Mouse (Mus musculus): ENCODE measurements around the gene Gpr146. TPM values are rescaled to one million over a fixed set of nuclear protein-coding genes. Genes with fewer than 3 reads are reported as not detected.

Gpr146 gene
- total RNA-seq (2014; rRNA removed) (4.1 and 5.6 TPM in 2 replicates), polyA plus RNA-seq (2015; fragmentation: Nextera tagmentation; extraction: Ambion mirVana) (3.0 and 3.9 TPM in 2 replicates)

- Histone ChIP-seq H3K36me3 (ENCODE audit: insufficient read depth, low read length) (no peaks in the 10 kb centered on the region), H3K9me3 (ENCODE audit: low read length) (no peaks in the 10 kb centered on the region), H3K4me3 (ENCODE audit: low read depth, low read length) (no peak within 1 kb of the TSS), H3K27me3 (ENCODE audit: insufficient read depth, low read length) (no peaks in the 10 kb centered on the region), H3K27ac (ENCODE audit: low read depth, low read length) (no peak within 1 kb of the TSS), H3K9ac (replicated peaks; ENCODE audit: low read length, poor library complexity, severe bottlenecking) (no peak within 1 kb of the TSS), H3K4me1 (ENCODE audit: insufficient read depth, low read length) (0 out of 2 replicates have a peak, but pooled peaks cover 2% of the 10 kb centered on the region), H3K4me2 (ENCODE audit: low read depth, low read length, poor library complexity, severe bottlenecking) (no peak within 1 kb of the TSS)
- 82% methylated on average over 18 of the region's 18 CpGs for WGBS
- TF ChIP-seq CTCF (IDR thresholded peaks at IDR 0.05): no peak
- no peak for DNase-seq (ENCODE audit: low spot score)
- no peak for ATAC-seq (ENCODE audit: low FRiP score)
Observed at GRCm38 (mm10) chr5:139377468-139378270, at the start of gene Gpr146. TSS of gene Gpr146 (plus strand) at chr5:139377697.

GRCm38 (mm10) chr5:139330766-139331165, 46.7 kb upstream of the Gpr146 start:
- Histone ChIP-seq H3K9me3 (ENCODE audit: low read length) (no peaks in the 10 kb centered on the region), H3K4me2 (ENCODE audit: low read depth, low read length, poor library complexity, severe bottlenecking) (no peak overlapping the region), H3K9ac (replicated peaks; ENCODE audit: low read length, poor library complexity, severe bottlenecking) (no peak overlapping the region), H3K4me3 (ENCODE audit: low read depth, low read length) (no peak overlapping the region), H3K36me3 (ENCODE audit: insufficient read depth, low read length) (peaks cover 9% of the 10 kb centered on the region; the same call in 1 of the 2 replicates), H3K4me1 (ENCODE audit: insufficient read depth, low read length) (no peaks in the 10 kb centered on the region), H3K27me3 (ENCODE audit: insufficient read depth, low read length) (no peaks in the 10 kb centered on the region), H3K27ac (ENCODE audit: low read depth, low read length) (no peak overlapping the region)
- 67% methylated on average over 7 of the region's 7 CpGs for WGBS
- TF ChIP-seq CTCF (IDR thresholded peaks at IDR 0.05): no peak
- DNase-seq (ENCODE audit: low spot score) (no peak), ATAC-seq (ENCODE audit: low FRiP score) (no peak)

- no peaks in the 10 kb centered on the region for H3K27me3 ChIP-seq (ENCODE audit: insufficient read depth, low read length)
- H3K4me1 ChIP-seq (ENCODE audit: insufficient read depth, low read length): no peaks in the 10 kb centered on the region
- peak; percentile 99 for TF ChIP-seq CTCF (IDR thresholded peaks at IDR 0.05)
- H3K9me3 ChIP-seq (ENCODE audit: low read length): no peaks in the 10 kb centered on the region
- ATAC-seq (ENCODE audit: low FRiP score): no peak
- H3K27ac ChIP-seq (ENCODE audit: low read depth, low read length): no peak overlapping the region
- no peak overlapping the region for H3K4me3 ChIP-seq (ENCODE audit: low read depth, low read length)
- H3K4me2 ChIP-seq (ENCODE audit: low read depth, low read length, poor library complexity, severe bottlenecking): no peak overlapping the region
- 23% methylated on average over 8 of the region's 8 CpGs for WGBS
- no peak overlapping the region for H3K9ac ChIP-seq (replicated peaks; ENCODE audit: low read length, poor library complexity, severe bottlenecking)
- peaks cover 16% of the 10 kb centered on the region for H3K36me3 ChIP-seq (ENCODE audit: insufficient read depth, low read length)
- DNase-seq (ENCODE audit: low spot score): peak; percentile 80
Observed at GRCm38 (mm10) chr5:139331742-139332141, 45.8 kb upstream of the Gpr146 start.

- H3K9ac ChIP-seq (replicated peaks; ENCODE audit: low read length, poor library complexity, severe bottlenecking): no peak overlapping the region
- H3K27me3 ChIP-seq (ENCODE audit: insufficient read depth, low read length): no peaks in the 10 kb centered on the region
- no peaks in the 10 kb centered on the region for H3K4me1 ChIP-seq (ENCODE audit: insufficient read depth, low read length)
- ATAC-seq (ENCODE audit: low FRiP score): no peak
- no peak for DNase-seq (ENCODE audit: low spot score)
- no peaks in the 10 kb centered on the region for H3K9me3 ChIP-seq (ENCODE audit: low read length)
- H3K4me3 ChIP-seq (ENCODE audit: low read depth, low read length): no peak overlapping the region
- WGBS: 83% methylated on average over 8 of the region's 8 CpGs
- H3K36me3 ChIP-seq (ENCODE audit: insufficient read depth, low read length): peaks cover 25% of the 10 kb centered on the region
- no peak for TF ChIP-seq CTCF (IDR thresholded peaks at IDR 0.05)
- H3K4me2 ChIP-seq (ENCODE audit: low read depth, low read length, poor library complexity, severe bottlenecking): no peak overlapping the region
- H3K27ac ChIP-seq (ENCODE audit: low read depth, low read length): no peak overlapping the region
Observed at GRCm38 (mm10) chr5:139332590-139333272, 44.8 kb upstream of the Gpr146 start.

- 73% methylated on average over 16 of the region's 16 CpGs for WGBS
- no peak overlapping the region for H3K4me3 ChIP-seq (ENCODE audit: low read depth, low read length)
Observed at GRCm38 (mm10) chr5:139333301-139334013, 44.0 kb upstream of the Gpr146 start.

More at GRCm38 (mm10) chr5:139333301-139334013, 44.0 kb upstream of the Gpr146 start:
- Histone ChIP-seq H3K4me1 (ENCODE audit: insufficient read depth, low read length) (no peaks in the 10 kb centered on the region), H3K27me3 (ENCODE audit: insufficient read depth, low read length) (no peaks in the 10 kb centered on the region), H3K36me3 (ENCODE audit: insufficient read depth, low read length) (peaks cover 32% of the 10 kb centered on the region), H3K4me2 (ENCODE audit: low read depth, low read length, poor library complexity, severe bottlenecking) (no peak overlapping the region), H3K9ac (replicated peaks; ENCODE audit: low read length, poor library complexity, severe bottlenecking) (no peak overlapping the region), H3K9me3 (ENCODE audit: low read length) (no peaks in the 10 kb centered on the region), H3K27ac (ENCODE audit: low read depth, low read length) (no peak overlapping the region)
- no peak for TF ChIP-seq CTCF (IDR thresholded peaks at IDR 0.05)
- no peak for DNase-seq (ENCODE audit: low spot score)
- ATAC-seq (ENCODE audit: low FRiP score): no peak
